8 mouse cellular contexts compared by ENCODE assay signal in the genomic region with DNA sequence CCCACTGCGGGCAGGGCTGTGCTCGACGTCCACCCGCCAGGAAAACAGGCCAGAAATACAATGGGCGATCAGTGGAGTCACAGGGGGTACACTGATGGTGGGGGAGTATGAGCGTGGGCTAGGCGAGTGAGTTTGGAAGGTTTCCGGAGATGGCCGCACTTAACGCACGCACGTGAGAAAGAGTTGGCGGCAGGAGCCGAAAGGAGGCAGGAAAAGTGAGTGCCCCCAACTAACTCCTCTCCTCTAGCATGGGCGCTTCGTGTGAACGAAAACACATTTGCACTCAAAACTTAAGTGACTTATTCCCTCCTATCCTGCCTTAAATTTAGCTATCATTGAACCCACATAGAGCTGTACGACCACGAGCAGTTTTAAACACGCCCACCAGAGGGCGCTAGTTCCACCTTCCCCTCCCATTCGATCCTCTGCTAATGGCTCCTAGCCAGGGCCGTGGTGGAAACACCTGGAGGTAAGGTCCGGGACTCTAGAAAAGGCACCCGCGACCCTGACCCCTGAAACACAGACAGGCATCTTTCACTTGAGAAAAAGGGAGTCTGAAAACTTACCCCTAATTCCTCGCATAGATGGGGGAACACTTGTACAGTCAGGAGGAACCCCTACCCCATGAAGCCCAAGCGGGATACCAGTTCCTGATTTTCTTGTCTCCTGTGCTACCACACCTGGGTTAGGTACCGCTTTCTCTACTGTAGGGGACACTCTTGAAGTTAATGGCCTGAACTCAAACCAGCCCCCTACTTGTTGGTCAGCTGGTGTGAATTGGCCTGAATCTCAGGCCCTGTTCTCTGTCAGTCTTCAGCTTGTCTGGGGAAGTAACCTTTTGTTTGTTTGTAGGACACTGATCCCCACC. TPM values are rescaled to one million over a fixed set of nuclear protein-coding genes. Genes with fewer than 3 reads are reported as not detected.
DNase-seq lines count a peak whose midpoint lies in the region; ATAC-seq and TF ChIP-seq lines count a peak whose summit lies in the region.

No protein-coding gene starts in this region.

- H3K9me3 ChIP-seq in forebrain, postnatal 0 days (ENCODE audit: low read length), result no peaks in the 10 kb centered on the region
- H3K9me3 ChIP-seq in lung, embryonic 14.5 days (ENCODE audit: low read depth, low read length), result no peaks in the 10 kb centered on the region

- H3K4me3 ChIP-seq in forebrain, postnatal 0 days (ENCODE audit: low read depth, low read length), result no peak overlapping the region
- H3K4me3 ChIP-seq in lung, embryonic 14.5 days (ENCODE audit: low read depth, low read length), result peak overlapping the region; percentile 13; the same call in 1 of the 2 replicates

- peaks cover 38% of the 10 kb centered on the region for H3K27me3 ChIP-seq in forebrain, postnatal 0 days (ENCODE audit: insufficient read depth, low read length)
- H3K27me3 ChIP-seq in lung, embryonic 14.5 days (ENCODE audit: insufficient read depth, low read length), result peaks cover 46% of the 10 kb centered on the region

- ATAC-seq in forebrain, postnatal 0 days, result no peak
- ATAC-seq in hematopoietic stem cell, adult 5-6 weeks (replicated peaks in 1 of 2; ENCODE audit: insufficient read depth in 1 of 2, low FRiP score in 2 of 2, low TSS enrichment in 1 of 2, low read depth in 1 of 2, poor library complexity in 2 of 2, severe bottlenecking in 2 of 2), result peak; percentile 27 to 65; a peak in 3 of 4 replicates
- ATAC-seq in lung, embryonic 14.5 days (ENCODE audit: insufficient read depth), result peak; percentile 16; the same call in 1 of the 2 replicates

- WGBS in forebrain, postnatal 0 days, result 13% methylated on average over 29 of the region's 29 CpGs
- 10% methylated on average over 29 of the region's 29 CpGs for WGBS in lung, embryonic 14.5 days

- H3K4me1 ChIP-seq in forebrain, postnatal 0 days (ENCODE audit: insufficient read depth), result 0 out of 2 replicates have a peak, but pooled peaks cover 8% of the 10 kb centered on the region
- H3K4me1 ChIP-seq in lung, embryonic 14.5 days (ENCODE audit: insufficient read depth), result peaks cover 11% of the 10 kb centered on the region; the same call in 1 of the 2 replicates

- H3K27ac ChIP-seq in forebrain, postnatal 0 days (ENCODE audit: low read depth, low read length), result no peak overlapping the region
- no peak overlapping the region for H3K27ac ChIP-seq in lung, embryonic 14.5 days (ENCODE audit: low read depth)

- DNase-seq in Muller cell, postnatal 12 days (ENCODE audit: inconsistent ontology term), result peak; percentile 63
- peak; percentile 79 for DNase-seq in c-Kit-positive CD71-negative TER-119-negative erythroid progenitor cells, embryonic 14.5 days (ENCODE audit: low read depth)
- peak; percentile 73 for DNase-seq in forebrain, postnatal 0 days
- DNase-seq in layer of hippocampus, adult 9-10 months (ENCODE audit: low spot score), result peak; percentile 63
- peak; percentile 85 for DNase-seq in lung, embryonic 14.5 days
- peak; percentile 56 for DNase-seq in right cerebral cortex, postnatal 25 days
- DNase-seq in yolk sac, embryonic 10.5 days (ENCODE audit: low spot score), result peak; percentile 45

- H3K36me3 ChIP-seq in forebrain, postnatal 0 days (ENCODE audit: insufficient read depth), result 0 out of 2 replicates have a peak, but pooled peaks cover under 1% of the 10 kb centered on the region
- peaks cover 8% of the 10 kb centered on the region for H3K36me3 ChIP-seq in lung, embryonic 14.5 days (ENCODE audit: insufficient read depth)

- no peak overlapping the region for H3K4me2 ChIP-seq in forebrain, postnatal 0 days (ENCODE audit: low read depth)
- H3K4me2 ChIP-seq in lung, embryonic 14.5 days, result peak overlapping the region; percentile 34; the same call in 1 of the 2 replicates

- peak; percentile 81 for TF ChIP-seq CTCF in forebrain, postnatal 0 days (IDR thresholded peaks at IDR 0.05; ENCODE audit: low read depth)
- peak; percentile 90 for TF ChIP-seq CTCF in lung, embryonic 14.5 days (IDR thresholded peaks at IDR 0.05; ENCODE audit: low read depth)

- no peak overlapping the region for H3K9ac ChIP-seq in forebrain, postnatal 0 days
- no peak overlapping the region for H3K9ac ChIP-seq in lung, embryonic 14.5 days

RNA-seq across cellular contexts. Expression of gene Npm3, which starts 3.0 kb away (rescaled TPM):
- 34.7 and 55.2 TPM in 2 replicates for total RNA-seq in forebrain, postnatal 0 days (2014; rRNA removed)
- 7.8 and 11.5 TPM in 2 replicates for polyA plus RNA-seq in forebrain, postnatal 0 days (2015; fragmentation: Nextera tagmentation; extraction: Ambion mirVana)
- total RNA-seq in hematopoietic stem cell, adult 5-6 weeks (2017), result 63.4 and 85.8 TPM in 2 replicates
- 19.7 and 20.0 TPM in 2 replicates for polyA plus RNA-seq in lung, embryonic 14.5 days (2014; fragmentation: Nextera tagmentation; extraction: Ambion mirVana)

RNA-seq across cellular contexts. Expression of gene Fgf8, which starts 3.7 kb away (rescaled TPM):
- 1.00 TPM in 1 of 2 replicates, not detected in the other for total RNA-seq in forebrain, postnatal 0 days (2014; rRNA removed)
- 0.24 and 0.26 TPM in 2 replicates for polyA plus RNA-seq in forebrain, postnatal 0 days (2015; fragmentation: Nextera tagmentation; extraction: Ambion mirVana)
- total RNA-seq in hematopoietic stem cell, adult 5-6 weeks (2017), result not detected in 2 replicates
- polyA plus RNA-seq in lung, embryonic 14.5 days (2014; fragmentation: Nextera tagmentation; extraction: Ambion mirVana), result not detected in 2 replicates

RNA-seq across cellular contexts. Expression of gene Mgea5, which starts 37.2 kb away (rescaled TPM):
- 214 and 247 TPM in 2 replicates for total RNA-seq in forebrain, postnatal 0 days (2014; rRNA removed)
- 46.8 and 67.8 TPM in 2 replicates for polyA plus RNA-seq in forebrain, postnatal 0 days (2015; fragmentation: Nextera tagmentation; extraction: Ambion mirVana)
- 234 and 248 TPM in 2 replicates for total RNA-seq in hematopoietic stem cell, adult 5-6 weeks (2017)
- 58.3 and 61.8 TPM in 2 replicates for polyA plus RNA-seq in lung, embryonic 14.5 days (2014; fragmentation: Nextera tagmentation; extraction: Ambion mirVana)
